Mouse (Mus musculus) forebrain, embryonic 10.5 days (tissue): Measurements from ENCODE around the gene Nsmce1. TPM values are rescaled to one million over a fixed set of nuclear protein-coding genes. Genes with fewer than 3 reads are reported as not detected.

ENCODE experiments used
- DNase-seq: peaks from one replicate; pipeline ENCODE4 v3.0.0-alpha.2; 2017; ENCODE audit warnings: low spot score; ENCODE audit errors: extremely low spot score
- H3K27ac ChIP-seq: fragments of 300-500 bp; sonication (generic); 2 replicates; pipeline ENCODE4 v1.5.1; 2016; ENCODE audit warnings: mild to moderate bottlenecking
- H3K27me3 ChIP-seq: fragments of 300-500 bp; sonication (generic); 2 replicates; pipeline ENCODE4 v1.6.1; 2016; ENCODE audit warnings: mild to moderate bottlenecking; ENCODE audit not compliant: poor library complexity, severe bottlenecking
- H3K36me3 ChIP-seq: fragments of 300-500 bp; sonication (generic); replicated peaks from 2 replicates; pipeline ENCODE4 v1.6.1; 2016; ENCODE audit warnings: mild to moderate bottlenecking, moderate library complexity
- H3K4me1 ChIP-seq: fragments of 300-500 bp; sonication (generic); 2 replicates; pipeline ENCODE4 v1.6.1; 2016
- H3K4me3 ChIP-seq: fragments of 300-500 bp; sonication (generic); 2 replicates; pipeline ENCODE4 v1.5.1; 2016; ENCODE audit warnings: mild to moderate bottlenecking, moderate library complexity
- H3K9me3 ChIP-seq: fragments of 300-500 bp; sonication (generic); 2 replicates; pipeline ENCODE4 v1.6.1; 2016; ENCODE audit warnings: mild to moderate bottlenecking, moderate library complexity
- WGBS: fragments of 180-500 bp; shearing (Covaris S2); methylation state at CpG from one replicate; pipeline ENCODE4 v1.1.7; 2016; 5-methylcytosine and 5-hydroxymethylcytosine counted together
- polyA plus RNA-seq: library from polyadenylated mRNA; unstranded; fragments of >200 nt; fragmentation: Nextera tagmentation; extraction: Ambion mirVana; gene quantifications from 2 replicates; pipeline ENCODE4 v1.2.1, GENCODE M21; 2016

Gene Nsmce1
- polyA plus RNA-seq, 1 experiment from 2014 or later: 123 TPM

DNA sequence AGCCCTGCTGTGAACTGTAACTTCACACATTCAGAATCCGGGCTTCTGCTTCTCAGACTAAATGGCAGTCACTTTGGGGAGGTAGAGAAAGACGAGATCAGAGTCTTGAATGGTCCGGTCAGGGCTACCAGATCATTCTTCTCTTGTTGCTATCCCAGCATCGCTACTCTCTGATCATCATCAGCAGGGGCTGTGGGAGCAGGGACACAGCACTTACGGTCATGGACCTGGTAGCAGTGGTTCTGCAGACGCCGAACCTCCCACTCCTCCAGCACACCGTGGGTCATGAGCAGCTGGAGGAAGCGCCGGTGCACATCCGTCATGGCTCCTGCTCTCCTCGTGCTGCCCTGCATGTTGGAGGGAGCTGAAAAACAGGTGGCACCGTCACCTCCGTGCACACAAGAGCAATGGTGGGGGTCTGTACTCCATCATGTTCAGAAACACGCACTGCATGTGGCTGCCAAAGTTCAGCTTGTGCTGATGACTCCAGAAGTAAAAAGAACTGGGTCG lies 5.2 kb downstream of the Nsmce1 start:
- DNase-seq: no peak
- Histone ChIP-seq H3K27me3 (no peaks in the 10 kb centered on the region), H3K4me3 (no peak overlapping the region), H3K4me1 (peaks cover 23% of the 10 kb centered on the region), H3K27ac (no peak overlapping the region), H3K36me3 (peaks cover 49% of the 10 kb centered on the region), H3K9me3 (no peaks in the 10 kb centered on the region)
- 96% methylated on average over 16 of the region's 16 CpGs for WGBS

DNA sequence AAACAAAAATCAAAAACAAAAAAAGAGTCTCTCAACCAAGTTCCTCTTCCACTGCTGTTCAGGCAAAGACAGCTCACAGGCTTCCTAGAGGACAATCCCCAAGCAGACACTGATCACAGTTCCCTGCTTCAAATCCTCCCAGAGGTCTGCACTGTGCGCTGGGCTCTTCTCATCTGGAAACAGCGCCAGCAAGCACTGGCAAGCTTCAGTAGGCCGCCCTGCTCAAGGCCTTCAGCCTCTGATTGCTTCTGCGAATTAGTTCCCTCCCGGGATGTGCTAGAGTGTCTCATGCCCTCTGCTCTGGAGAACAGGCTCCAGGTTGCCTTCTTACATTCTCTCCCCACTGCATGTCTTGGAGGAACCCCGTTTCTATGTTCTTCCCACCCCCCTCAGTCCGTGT lies 6.6 kb downstream of the Nsmce1 start:
- Histone ChIP-seq H3K27me3 (no peaks in the 10 kb centered on the region), H3K27ac (no peak overlapping the region), H3K4me3 (no peak overlapping the region), H3K9me3 (no peaks in the 10 kb centered on the region), H3K4me1 (peaks cover 10% of the 10 kb centered on the region), H3K36me3 (peaks cover 59% of the 10 kb centered on the region)
- DNase-seq: no peak
- 90% methylated on average over 7 of the region's 7 CpGs for WGBS

DNA sequence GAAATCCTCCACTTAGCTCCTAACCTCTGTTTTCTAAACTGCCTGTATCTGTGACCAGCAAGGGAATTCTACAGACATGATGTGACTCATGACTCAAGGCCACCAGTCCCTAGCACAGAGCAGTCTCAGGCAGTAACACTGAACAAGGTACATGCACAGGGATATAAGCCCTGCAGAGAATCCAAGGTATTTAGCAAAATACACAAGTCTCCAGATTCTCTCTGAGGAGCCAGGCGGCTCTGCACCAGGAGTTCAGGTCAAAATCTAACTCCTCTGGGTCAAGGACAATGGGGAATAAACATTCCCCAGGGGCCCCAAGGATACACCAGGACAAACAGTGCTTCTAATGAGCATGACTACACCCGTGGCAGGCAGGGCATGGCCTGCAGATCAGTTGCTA lies 8.5 kb downstream of the Nsmce1 start:
- Histone ChIP-seq H3K27me3 (no peaks in the 10 kb centered on the region), H3K4me3 (no peak overlapping the region), H3K4me1 (no peaks in the 10 kb centered on the region), H3K9me3 (no peaks in the 10 kb centered on the region), H3K27ac (no peak overlapping the region), H3K36me3 (peaks cover 67% of the 10 kb centered on the region)
- 78% methylated on average over 2 of the region's 2 CpGs for WGBS
- no peak for DNase-seq

DNA sequence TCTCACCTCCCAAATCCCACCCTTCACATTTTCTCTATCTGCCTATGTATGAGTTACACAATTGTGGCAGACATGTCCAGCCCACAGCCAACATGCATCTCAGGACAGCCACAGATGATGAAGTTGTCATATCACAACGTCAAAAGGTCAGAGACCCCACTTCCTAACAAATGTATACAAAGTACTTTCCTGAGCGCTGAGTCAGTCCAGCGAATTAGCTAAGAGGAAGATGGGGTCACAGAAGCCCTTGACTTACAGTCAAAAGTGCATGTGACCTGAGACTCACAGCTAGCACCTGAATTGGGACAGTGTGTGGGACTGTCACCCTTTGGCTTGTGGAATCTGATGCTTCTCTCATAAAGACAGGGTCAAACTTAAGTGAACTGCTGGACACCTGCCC lies 9.1 kb downstream of the Nsmce1 start:
- Histone ChIP-seq H3K27me3 (no peaks in the 10 kb centered on the region), H3K9me3 (no peaks in the 10 kb centered on the region), H3K36me3 (peaks cover 73% of the 10 kb centered on the region), H3K4me1 (no peaks in the 10 kb centered on the region; the same call in 1 of the 2 replicates), H3K4me3 (no peak overlapping the region), H3K27ac (no peak overlapping the region)
- WGBS: 91% methylated on average over 3 of the region's 3 CpGs
- DNase-seq: no peak

GRCm38 (mm10) chr7:125480518-125480917 lies 10.9 kb downstream of the Nsmce1 start:
- H3K9me3 ChIP-seq: no peaks in the 10 kb centered on the region
- WGBS: 93% methylated on average over 4 of the region's 4 CpGs
- H3K4me1 ChIP-seq: peaks cover 17% of the 10 kb centered on the region
- no peak overlapping the region for H3K4me3 ChIP-seq
- H3K27ac ChIP-seq: no peak overlapping the region
- DNase-seq: no peak
- no peaks in the 10 kb centered on the region for H3K27me3 ChIP-seq
- H3K36me3 ChIP-seq: peaks cover 70% of the 10 kb centered on the region

DNA sequence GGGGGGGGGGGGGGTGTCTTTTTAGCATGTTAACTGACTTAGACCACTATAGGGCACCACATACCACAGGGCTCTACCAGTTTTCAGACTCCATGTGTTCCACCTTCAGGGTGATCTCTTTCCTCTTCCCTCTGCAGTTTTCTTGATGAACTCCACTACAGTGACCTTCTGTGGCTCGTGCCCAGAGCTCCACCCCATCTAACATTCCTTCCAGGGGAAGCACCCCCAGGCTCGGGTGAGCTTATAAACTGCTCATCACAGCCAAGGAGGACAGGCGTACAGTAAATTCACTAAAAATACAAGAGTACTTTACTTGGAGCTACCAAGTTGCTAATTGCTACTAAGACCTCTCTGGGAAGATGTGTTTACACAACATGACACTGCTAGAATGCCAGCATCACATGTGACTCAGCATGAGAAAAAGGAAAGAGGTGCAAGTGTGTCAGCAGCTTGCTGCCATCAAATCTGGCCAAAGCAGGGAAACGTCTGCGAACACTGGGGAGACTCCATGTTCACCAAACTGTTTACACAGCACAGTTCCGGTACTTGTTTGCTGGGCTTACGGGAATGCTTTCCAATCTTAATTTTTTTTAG lies 12.9 kb downstream of the Nsmce1 start:
- peaks cover 54% of the 10 kb centered on the region for H3K36me3 ChIP-seq
- H3K27ac ChIP-seq: no peak overlapping the region
- no peaks in the 10 kb centered on the region for H3K27me3 ChIP-seq
- DNase-seq: no peak
- H3K4me1 ChIP-seq: peaks cover 27% of the 10 kb centered on the region
- WGBS: 87% methylated on average over 7 of the region's 7 CpGs
- no peaks in the 10 kb centered on the region for H3K9me3 ChIP-seq
- no peak overlapping the region for H3K4me3 ChIP-seq

DNA sequence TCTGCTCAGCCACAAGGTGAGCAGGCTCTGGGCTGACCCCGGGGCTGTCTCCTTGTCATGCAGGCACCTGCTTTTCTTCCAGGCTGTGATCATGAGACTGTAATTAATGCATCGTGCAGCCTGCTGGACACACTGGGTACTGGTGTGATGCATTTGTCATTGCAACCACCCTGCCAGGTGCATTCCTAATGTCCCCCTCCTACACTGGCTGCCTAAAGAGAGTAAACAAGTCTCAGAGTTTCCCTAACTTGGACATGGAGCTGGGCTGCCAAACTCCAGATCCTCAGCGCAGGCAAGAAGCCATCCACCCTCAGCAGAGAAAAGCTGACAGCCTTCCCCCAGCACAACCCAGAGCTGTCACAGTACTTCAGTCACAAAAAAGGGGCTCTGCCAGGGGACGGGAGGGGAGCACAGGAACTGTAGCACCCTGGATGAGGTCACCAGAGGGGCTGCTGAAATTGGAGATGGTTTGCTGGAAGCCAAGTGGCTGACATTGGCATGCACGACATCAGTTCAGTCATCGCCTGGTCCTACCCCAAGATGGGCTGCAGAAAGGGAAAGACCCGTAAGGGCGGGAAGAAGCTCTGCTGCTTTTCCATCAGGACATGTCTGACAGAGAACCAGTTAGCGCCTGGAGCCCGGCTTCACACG lies 15.7 kb downstream of the Nsmce1 start:
- H3K4me3 ChIP-seq: no peak overlapping the region
- no peaks in the 10 kb centered on the region for H3K9me3 ChIP-seq
- 63% methylated on average over 11 of the region's 11 CpGs for WGBS
- no peak for DNase-seq
- peak overlapping the region; percentile 56 for H3K27ac ChIP-seq
- no peaks in the 10 kb centered on the region for H3K27me3 ChIP-seq
- peaks cover 40% of the 10 kb centered on the region for H3K36me3 ChIP-seq
- peaks cover 36% of the 10 kb centered on the region for H3K4me1 ChIP-seq

GRCm38 (mm10) chr7:125474535-125474934 lies 16.9 kb downstream of the Nsmce1 start:
- Histone ChIP-seq H3K4me1 (peaks cover 36% of the 10 kb centered on the region), H3K4me3 (no peak overlapping the region), H3K36me3 (peaks cover 44% of the 10 kb centered on the region), H3K27me3 (no peaks in the 10 kb centered on the region), H3K9me3 (no peaks in the 10 kb centered on the region), H3K27ac (peak overlapping the region; percentile 56; the same call in 1 of the 2 replicates)
- no peak for DNase-seq
- WGBS: 83% methylated on average over 4 of the region's 4 CpGs

GRCm38 (mm10) chr7:125471991-125472741 lies 19.2 kb downstream of the Nsmce1 start:
- Histone ChIP-seq H3K9me3 (no peaks in the 10 kb centered on the region), H3K27ac (peak overlapping the region; percentile 79), H3K4me1 (peaks cover 36% of the 10 kb centered on the region), H3K36me3 (peaks cover 53% of the 10 kb centered on the region), H3K4me3 (no peak overlapping the region), H3K27me3 (no peaks in the 10 kb centered on the region)
- 45% methylated on average over 13 of the region's 13 CpGs for WGBS
- peak; percentile 75 for DNase-seq

DNA sequence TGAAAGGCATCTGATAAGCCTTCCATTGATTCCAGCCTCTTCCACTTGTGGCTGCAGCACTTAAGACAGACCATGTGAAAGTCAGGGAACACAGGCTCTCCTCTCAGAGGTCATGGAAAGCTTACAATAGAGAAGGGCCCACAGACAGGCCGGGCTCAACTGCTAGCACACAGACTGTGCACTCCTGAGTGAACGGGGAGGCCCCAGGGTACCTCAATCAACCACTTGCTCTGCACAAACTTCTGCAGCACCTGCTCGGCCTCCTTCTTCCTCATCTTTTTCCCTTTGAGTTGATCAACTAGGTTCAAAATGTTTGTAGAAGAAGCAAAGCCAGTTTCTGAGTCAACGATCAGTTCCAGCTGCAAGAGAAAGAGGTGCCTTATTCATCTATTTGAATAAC lies 20.5 kb downstream of the Nsmce1 start:
- no peak for DNase-seq
- H3K4me1 ChIP-seq: peaks cover 23% of the 10 kb centered on the region
- H3K27me3 ChIP-seq: no peaks in the 10 kb centered on the region
- H3K36me3 ChIP-seq: peaks cover 61% of the 10 kb centered on the region
- H3K9me3 ChIP-seq: no peaks in the 10 kb centered on the region
- no peak overlapping the region for H3K27ac ChIP-seq
- no peak overlapping the region for H3K4me3 ChIP-seq
- WGBS: 98% methylated on average over 4 of the region's 4 CpGs

GRCm38 (mm10) chr7:125469937-125470336 lies 21.5 kb downstream of the Nsmce1 start:
- H3K27me3 ChIP-seq: no peaks in the 10 kb centered on the region
- H3K36me3 ChIP-seq: peaks cover 68% of the 10 kb centered on the region
- no peak overlapping the region for H3K4me3 ChIP-seq
- no peaks in the 10 kb centered on the region for H3K9me3 ChIP-seq
- no peak overlapping the region for H3K27ac ChIP-seq
- DNase-seq: peak; percentile 66
- WGBS: 33% methylated on average over 5 of the region's 5 CpGs
- peaks cover 13% of the 10 kb centered on the region for H3K4me1 ChIP-seq

DNA sequence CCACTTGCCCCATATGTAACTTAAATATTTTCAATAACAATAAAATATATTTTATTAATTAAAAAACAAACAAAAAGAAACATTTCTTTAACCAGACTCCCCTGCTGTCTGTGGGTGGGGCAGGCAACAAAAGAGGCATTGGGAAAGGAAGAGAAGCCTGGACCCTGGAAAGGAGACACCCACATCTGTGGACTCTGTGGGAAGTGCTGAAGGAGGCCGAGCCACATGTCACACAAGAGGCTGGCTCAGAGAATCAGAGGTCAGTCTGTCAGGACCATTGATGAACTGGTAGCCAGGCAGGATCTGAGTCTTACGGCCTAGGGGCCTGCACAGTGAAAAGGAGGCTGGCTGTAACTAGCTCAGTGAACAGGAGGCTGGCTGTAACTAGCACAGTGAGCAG lies 29.2 kb downstream of the Nsmce1 start:
- peaks cover 47% of the 10 kb centered on the region for H3K36me3 ChIP-seq
- WGBS: 53% methylated on average over 2 of the region's 2 CpGs
- no peaks in the 10 kb centered on the region for H3K9me3 ChIP-seq
- H3K4me1 ChIP-seq: peaks cover 6% of the 10 kb centered on the region
- H3K27ac ChIP-seq: peak overlapping the region; percentile 63
- H3K4me3 ChIP-seq: no peak overlapping the region
- no peaks in the 10 kb centered on the region for H3K27me3 ChIP-seq
- DNase-seq: no peak

DNA sequence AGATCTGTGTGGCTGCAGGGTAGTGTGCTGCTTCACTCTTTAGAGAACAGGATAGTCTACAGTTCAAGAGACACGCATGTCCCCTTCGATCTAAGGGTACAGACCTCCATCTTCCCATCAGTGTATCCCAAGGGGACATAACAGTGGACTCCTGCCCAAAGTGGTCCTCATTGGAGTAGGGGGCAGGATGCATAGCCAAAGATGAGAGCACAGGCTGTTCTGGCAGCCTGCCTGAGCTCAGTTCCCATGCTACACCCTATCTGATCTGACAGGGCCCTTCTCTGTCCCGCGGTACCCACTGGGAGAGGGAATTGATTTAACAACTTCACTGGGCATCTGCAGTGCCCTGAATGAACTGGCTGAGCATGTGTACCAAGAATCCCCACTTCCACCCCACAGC lies 37.7 kb downstream of the Nsmce1 start:
- Histone ChIP-seq H3K27ac (no peak overlapping the region), H3K4me1 (no peaks in the 10 kb centered on the region), H3K27me3 (no peaks in the 10 kb centered on the region), H3K9me3 (no peaks in the 10 kb centered on the region), H3K4me3 (no peak overlapping the region), H3K36me3 (peaks cover 51% of the 10 kb centered on the region)
- DNase-seq: no peak
- 97% methylated on average over 4 of the region's 4 CpGs for WGBS
